Mouse (Mus musculus): ENCODE data around the gene Olfr1265. TPM values are rescaled to one million over a fixed set of nuclear protein-coding genes. Genes with fewer than 3 reads are reported as not detected.

Olfr1265 gene
- not detected for polyA plus RNA-seq (2014; fragmentation: Illumina TruSeq; extraction: RNeasy Lipid Tissue Mini Kit (QIAGEN cat#74804); ENCODE audit: low replicate concordance)

GRCm38 (mm10) chr2:90035037-90035436 lies at the start of gene Olfr1265:
Gene Olfr1265 (plus strand): TSS chr2:90035337.

GRCm38 (mm10) chr2:89990921-89991320 lies 44.2 kb upstream of the Olfr1265 start, which contains the start of gene Olfr1261:
Gene Olfr1261 (plus strand): TSS chr2:89991221.

GRCm38 (mm10) chr2:89999845-90000244 lies 35.3 kb upstream of the Olfr1265 start, which contains the start of gene Olfr1262:
Gene Olfr1262 (plus strand): TSS chr2:90000145.

GRCm38 (mm10) chr2:90011831-90012230 lies 23.3 kb upstream of the Olfr1265 start, which contains the start of gene Olfr1263:
Gene Olfr1263 (plus strand): TSS chr2:90012131.

GRCm38 (mm10) chr2:90025477-90025876 lies 9.7 kb upstream of the Olfr1265 start, which contains the start of gene Olfr1264:
Gene Olfr1264 (minus strand): TSS chr2:90025577.

GRCm38 (mm10) chr2:90063494-90063893 lies 28.4 kb downstream of the Olfr1265 start, which contains the start of gene Olfr140:
Gene Olfr140 (minus strand): TSS chr2:90063594.

Other genes starting within 250 kb of the Olfr1265 start
- gene Olfr1254, start 241.7 kb upstream of the Olfr1265 start, polyA plus RNA-seq (2014; fragmentation: Illumina TruSeq; extraction: RNeasy Lipid Tissue Mini Kit (QIAGEN cat#74804); ENCODE audit: low replicate concordance), result not detected
- gene Olfr1255, start 223.3 kb upstream of the Olfr1265 start, polyA plus RNA-seq (2014; fragmentation: Illumina TruSeq; extraction: RNeasy Lipid Tissue Mini Kit (QIAGEN cat#74804); ENCODE audit: low replicate concordance), result not detected
- not detected for gene Olfr1256, start 193.8 kb upstream of the Olfr1265 start, polyA plus RNA-seq (2014; fragmentation: Illumina TruSeq; extraction: RNeasy Lipid Tissue Mini Kit (QIAGEN cat#74804); ENCODE audit: low replicate concordance)
- gene Olfr48, start 187.1 kb upstream of the Olfr1265 start, polyA plus RNA-seq (2014; fragmentation: Illumina TruSeq; extraction: RNeasy Lipid Tissue Mini Kit (QIAGEN cat#74804); ENCODE audit: low replicate concordance), result not detected
- gene Olfr1257, start 156.9 kb upstream of the Olfr1265 start, polyA plus RNA-seq (2014; fragmentation: Illumina TruSeq; extraction: RNeasy Lipid Tissue Mini Kit (QIAGEN cat#74804); ENCODE audit: low replicate concordance), result not detected
- not detected for gene Olfr1258, start 108.0 kb upstream of the Olfr1265 start, polyA plus RNA-seq (2014; fragmentation: Illumina TruSeq; extraction: RNeasy Lipid Tissue Mini Kit (QIAGEN cat#74804); ENCODE audit: low replicate concordance)
- not detected for gene Olfr1259, start 86.7 kb upstream of the Olfr1265 start, polyA plus RNA-seq (2014; fragmentation: Illumina TruSeq; extraction: RNeasy Lipid Tissue Mini Kit (QIAGEN cat#74804); ENCODE audit: low replicate concordance)
- not detected for gene Olfr1260, start 61.0 kb upstream of the Olfr1265 start, polyA plus RNA-seq (2014; fragmentation: Illumina TruSeq; extraction: RNeasy Lipid Tissue Mini Kit (QIAGEN cat#74804); ENCODE audit: low replicate concordance)
- not detected for gene Olfr1261, start 44.1 kb upstream of the Olfr1265 start, polyA plus RNA-seq (2014; fragmentation: Illumina TruSeq; extraction: RNeasy Lipid Tissue Mini Kit (QIAGEN cat#74804); ENCODE audit: low replicate concordance)
- gene Olfr1262, start 35.2 kb upstream of the Olfr1265 start, polyA plus RNA-seq (2014; fragmentation: Illumina TruSeq; extraction: RNeasy Lipid Tissue Mini Kit (QIAGEN cat#74804); ENCODE audit: low replicate concordance), result not detected
- not detected for gene Olfr1263, start 23.2 kb upstream of the Olfr1265 start, polyA plus RNA-seq (2014; fragmentation: Illumina TruSeq; extraction: RNeasy Lipid Tissue Mini Kit (QIAGEN cat#74804); ENCODE audit: low replicate concordance)
- gene Olfr1264, start 9.8 kb upstream of the Olfr1265 start, polyA plus RNA-seq (2014; fragmentation: Illumina TruSeq; extraction: RNeasy Lipid Tissue Mini Kit (QIAGEN cat#74804); ENCODE audit: low replicate concordance), result not detected
- gene Olfr140, start 28.3 kb downstream of the Olfr1265 start, polyA plus RNA-seq (2014; fragmentation: Illumina TruSeq; extraction: RNeasy Lipid Tissue Mini Kit (QIAGEN cat#74804); ENCODE audit: low replicate concordance), result not detected
- not detected for gene Olfr1269, start 86.1 kb downstream of the Olfr1265 start, polyA plus RNA-seq (2014; fragmentation: Illumina TruSeq; extraction: RNeasy Lipid Tissue Mini Kit (QIAGEN cat#74804); ENCODE audit: low replicate concordance)
- not detected for gene Olfr32, start 107.0 kb downstream of the Olfr1265 start, polyA plus RNA-seq (2014; fragmentation: Illumina TruSeq; extraction: RNeasy Lipid Tissue Mini Kit (QIAGEN cat#74804); ENCODE audit: low replicate concordance)
- not detected for gene Olfr1270, start 117.8 kb downstream of the Olfr1265 start, polyA plus RNA-seq (2014; fragmentation: Illumina TruSeq; extraction: RNeasy Lipid Tissue Mini Kit (QIAGEN cat#74804); ENCODE audit: low replicate concordance)
- gene Olfr1506, start 189.2 kb downstream of the Olfr1265 start, polyA plus RNA-seq (2014; fragmentation: Illumina TruSeq; extraction: RNeasy Lipid Tissue Mini Kit (QIAGEN cat#74804); ENCODE audit: low replicate concordance), result not detected
- not detected for gene Olfr142, start 222.3 kb downstream of the Olfr1265 start, polyA plus RNA-seq (2014; fragmentation: Illumina TruSeq; extraction: RNeasy Lipid Tissue Mini Kit (QIAGEN cat#74804); ENCODE audit: low replicate concordance)
- gene Olfr1271, start 235.7 kb downstream of the Olfr1265 start, polyA plus RNA-seq (2014; fragmentation: Illumina TruSeq; extraction: RNeasy Lipid Tissue Mini Kit (QIAGEN cat#74804); ENCODE audit: low replicate concordance), result not detected